Mouse (Mus musculus) hindbrain, embryonic 11.5 days (tissue): Measurements from ENCODE around the gene Zfp658. TPM values are rescaled to one million over a fixed set of nuclear protein-coding genes. Genes with fewer than 3 reads are reported as not detected.

Experiments
- ATAC-seq: fragments of 200-750 bp; cut with Nextera tagmentation; 2 replicates; pipeline ENCODE4 v1.8.0; 2017; ENCODE audit warnings: mild to moderate bottlenecking, moderate TSS enrichment, moderate library complexity; ENCODE audit not compliant: low FRiP score
- DNase-seq: peaks from one replicate; pipeline ENCODE4 v3.0.0-alpha.2; 2015; ENCODE audit warnings: low spot score
- H3K27ac ChIP-seq: fragments of 300-500 bp; sonication (generic); 2 replicates; pipeline ENCODE4 v1.5.1; 2014; ENCODE audit warnings: mild to moderate bottlenecking, low read depth, low read length
- H3K27me3 ChIP-seq: fragments of 300-500 bp; sonication (generic); 2 replicates; pipeline ENCODE4 v1.6.1; 2014; ENCODE audit warnings: mild to moderate bottlenecking, low read length, moderate library complexity, mixed read lengths; ENCODE audit not compliant: control insufficient read depth, insufficient read depth
- H3K36me3 ChIP-seq: fragments of 300-500 bp; sonication (generic); 2 replicates; pipeline ENCODE4 v1.6.1; 2014; ENCODE audit warnings: mild to moderate bottlenecking, low read length, moderate library complexity, mixed read lengths; ENCODE audit not compliant: control insufficient read depth, insufficient read depth
- H3K4me1 ChIP-seq: fragments of 300-500 bp; sonication (generic); replicated peaks from 2 replicates; pipeline ENCODE4 v1.6.1; 2014; ENCODE audit warnings: low read length, mixed read lengths; ENCODE audit not compliant: control insufficient read depth, insufficient read depth
- H3K4me2 ChIP-seq: fragments of 300-500 bp; sonication (generic); replicated peaks from 2 replicates; pipeline ENCODE4 v1.6.1; 2014; ENCODE audit warnings: mild to moderate bottlenecking, low read depth, low read length
- H3K4me3 ChIP-seq: fragments of 300-500 bp; sonication (generic); 2 replicates; pipeline ENCODE4 v1.5.1; 2014; ENCODE audit warnings: low read depth, low read length
- H3K9ac ChIP-seq: fragments of 300-500 bp; sonication (generic); 2 replicates; pipeline ENCODE4 v1.6.1; 2014; ENCODE audit warnings: low read depth, low read length
- H3K9me3 ChIP-seq: fragments of 300-500 bp; sonication (generic); 2 replicates; pipeline ENCODE4 v1.6.1; 2016; ENCODE audit warnings: low read length; ENCODE audit not compliant: control insufficient read depth
- WGBS: fragments of 180-500 bp; shearing (Covaris S2); extraction: QIAGEN DNeasy Blood & Tissue Kit; methylation state at CpG from one replicate; pipeline ENCODE4 v1.1.7; 2014; 5-methylcytosine and 5-hydroxymethylcytosine counted together
- polyA plus RNA-seq: library from polyadenylated mRNA; unstranded; fragments of >200 nt; fragmentation: Nextera tagmentation; extraction: Ambion mirVana; gene quantifications from 2 replicates; pipeline ENCODE4 v1.2.1, GENCODE M21; 2014

Gene Zfp658
- polyA plus RNA-seq, 1 experiment from 2014 or later, result 7.7 TPM

DNA sequence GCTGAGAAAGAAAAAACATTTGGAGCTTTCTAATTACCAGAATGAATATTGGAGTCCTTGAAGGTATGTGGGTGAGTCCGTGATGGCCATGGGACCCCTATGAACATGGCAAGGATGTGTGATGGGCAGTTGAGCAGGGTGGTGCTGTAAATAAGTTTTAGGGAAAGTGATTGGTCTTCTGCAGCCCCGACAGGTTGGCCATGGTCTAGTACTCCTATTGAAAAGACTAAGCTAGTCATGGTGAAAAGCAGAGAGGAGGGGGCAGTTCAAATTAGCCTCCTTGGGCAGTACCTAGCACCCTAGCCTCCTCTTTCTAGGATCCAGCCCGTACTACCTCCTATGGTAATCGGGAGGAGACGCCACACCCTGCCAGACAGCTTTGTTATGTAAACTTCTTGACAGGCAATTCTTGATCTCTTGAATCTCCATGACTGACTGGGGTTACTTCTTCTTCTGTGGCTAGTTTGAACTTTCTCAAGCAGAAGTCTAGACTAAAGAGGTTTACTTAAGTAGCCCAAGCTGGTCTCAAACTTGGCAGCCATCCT lies 45.8 kb downstream of the Zfp658 start:
- 48% methylated on average over 5 of the region's 5 CpGs for whole genome bisulfite sequencing
- H3K4me1 ChIP-seq, result no peaks in the 10 kb centered on the region
- DNase-seq (no peak), ATAC-seq (0 out of 2 replicates have a peak, but pooled peaks have one; percentile 32)
- H3K27me3 ChIP-seq, result no peaks in the 10 kb centered on the region
- no peaks in the 10 kb centered on the region for H3K36me3 ChIP-seq
- no peak overlapping the region for H3K4me2 ChIP-seq
- H3K4me3 ChIP-seq, result peak overlapping the region; percentile 39; the same call in 1 of the 2 replicates
- H3K9me3 ChIP-seq, result no peaks in the 10 kb centered on the region
- no peak overlapping the region for H3K9ac ChIP-seq
- H3K27ac ChIP-seq, result no peak overlapping the region

DNA sequence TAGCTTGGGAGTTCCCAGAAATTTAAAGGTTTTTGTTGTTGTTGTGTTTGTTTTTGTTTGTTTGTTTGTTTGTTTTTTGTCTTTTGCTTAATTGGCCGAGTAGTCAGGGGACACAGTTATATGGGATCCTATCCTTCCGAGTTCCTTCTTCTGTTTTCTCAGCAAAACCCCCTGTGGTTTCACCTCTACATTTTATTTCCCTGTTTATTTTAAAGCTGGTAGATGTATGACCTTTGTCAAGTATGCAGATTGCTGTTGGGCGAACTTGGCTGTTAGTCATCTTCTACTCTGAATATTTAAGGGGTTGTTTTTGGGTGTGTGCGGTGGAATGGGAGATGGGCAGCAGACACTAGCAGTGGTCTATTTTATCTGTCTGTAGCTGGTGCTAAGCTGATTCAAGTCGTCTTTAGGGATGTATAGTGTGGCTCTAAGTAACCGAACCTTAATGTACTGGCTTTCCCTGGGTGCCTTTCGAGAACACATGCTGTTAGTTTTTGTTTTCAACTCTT lies 46.3 kb downstream of the Zfp658 start:
- no peaks in the 10 kb centered on the region for H3K27me3 ChIP-seq
- H3K9ac ChIP-seq, result no peak overlapping the region
- H3K4me2 ChIP-seq, result no peak overlapping the region
- no peak for ATAC-seq
- H3K4me3 ChIP-seq, result no peak overlapping the region
- no peaks in the 10 kb centered on the region for H3K9me3 ChIP-seq
- H3K27ac ChIP-seq, result no peak overlapping the region
- H3K36me3 ChIP-seq, result no peaks in the 10 kb centered on the region
- H3K4me1 ChIP-seq, result no peaks in the 10 kb centered on the region
- DNase-seq, result no peak
- WGBS, result 82% methylated on average over 7 of the region's 7 CpGs

DNA sequence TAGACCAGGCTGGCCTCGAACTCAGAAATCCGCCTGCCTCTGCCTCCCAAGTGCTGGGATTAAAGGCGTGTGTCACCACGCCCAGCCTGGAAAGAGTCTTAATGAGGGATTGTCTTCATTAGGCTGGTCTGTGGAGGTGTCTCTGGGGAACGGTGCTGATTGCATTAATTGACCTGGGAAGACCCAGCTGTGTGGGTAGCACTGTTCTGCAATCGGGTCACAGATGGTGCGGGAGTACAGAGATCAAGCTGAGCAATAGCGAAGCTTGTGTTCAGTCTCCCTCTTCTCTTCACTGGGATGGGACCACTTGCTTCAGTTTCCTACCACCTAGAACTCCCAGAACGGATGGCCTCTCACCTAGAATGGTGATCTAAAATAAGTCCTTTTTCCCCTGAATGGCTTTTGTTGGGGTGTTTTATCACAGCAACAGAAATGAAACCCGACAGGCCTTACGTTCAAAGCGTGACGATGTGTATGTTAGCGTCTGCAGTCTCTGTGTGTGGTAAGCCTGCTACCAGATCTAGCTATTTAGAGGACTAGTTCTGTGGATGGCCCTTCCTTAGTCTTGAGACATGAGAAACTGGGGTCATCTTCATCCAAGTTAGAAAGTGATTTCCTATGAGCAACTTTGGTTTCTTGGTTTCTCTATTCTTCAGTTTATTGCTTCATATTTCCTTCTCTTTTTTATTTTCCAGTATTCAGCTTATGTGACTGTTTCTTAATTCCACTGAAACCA lies 51.9 kb downstream of the Zfp658 start:
- no peak overlapping the region for H3K27ac ChIP-seq
- H3K36me3 ChIP-seq, result no peaks in the 10 kb centered on the region
- no peaks in the 10 kb centered on the region for H3K4me1 ChIP-seq
- no peaks in the 10 kb centered on the region for H3K27me3 ChIP-seq
- H3K9ac ChIP-seq, result no peak overlapping the region
- no peak overlapping the region for H3K4me3 ChIP-seq
- no peak overlapping the region for H3K4me2 ChIP-seq
- 87% methylated on average over 13 of the region's 14 CpGs for WGBS
- H3K9me3 ChIP-seq, result no peaks in the 10 kb centered on the region
- no peak for ATAC-seq
- no peak for DNase-seq

DNA sequence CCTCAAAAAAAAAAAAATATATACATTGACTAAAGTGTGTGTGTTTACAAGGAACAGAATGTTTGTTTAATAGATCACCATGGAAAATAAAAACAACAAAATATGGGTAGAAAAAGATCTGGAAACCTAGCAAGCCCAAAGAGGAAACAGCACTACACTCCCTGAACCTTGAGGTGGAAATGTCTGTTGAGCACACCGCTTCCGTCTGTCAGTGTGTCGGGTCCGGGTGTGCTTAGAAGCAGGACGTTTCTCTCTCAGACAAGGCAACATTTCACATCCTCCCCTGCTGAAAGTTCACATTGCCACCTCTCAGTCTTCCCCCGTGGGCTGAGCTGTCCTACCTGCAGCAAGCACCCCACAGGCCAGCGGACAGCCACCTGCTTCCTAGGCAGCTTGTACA lies 60.9 kb downstream of the Zfp658 start:
- Histone ChIP-seq H3K9ac (no peak overlapping the region), H3K9me3 (no peaks in the 10 kb centered on the region), H3K4me2 (no peak overlapping the region), H3K27me3 (no peaks in the 10 kb centered on the region), H3K36me3 (no peaks in the 10 kb centered on the region), H3K4me3 (no peak overlapping the region), H3K4me1 (no peaks in the 10 kb centered on the region), H3K27ac (no peak overlapping the region)
- DNase-seq (no peak), ATAC-seq (no peak)
- 84% methylated on average over 7 of the region's 7 CpGs for WGBS

DNA sequence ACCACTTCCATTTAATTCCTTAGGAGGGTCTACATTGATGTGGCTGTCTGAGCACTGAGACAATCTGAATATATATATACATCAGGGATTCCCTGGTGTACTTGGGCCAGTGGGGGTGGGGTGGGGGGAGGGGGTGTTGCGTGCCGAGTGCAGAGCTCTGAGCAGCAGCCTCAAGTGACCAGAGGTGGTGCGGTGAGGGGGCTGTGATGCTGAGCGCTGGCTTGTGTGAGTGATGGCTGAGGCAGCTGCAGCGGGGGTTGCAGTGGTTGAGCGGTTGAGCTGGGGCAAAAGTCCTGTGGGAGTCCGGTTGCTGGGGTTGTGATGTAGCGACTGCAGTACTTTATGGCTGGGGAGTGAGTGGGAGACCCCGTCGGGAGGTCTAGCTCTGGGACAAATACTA lies 61.8 kb downstream of the Zfp658 start:
- H3K9ac ChIP-seq, result no peak overlapping the region
- no peaks in the 10 kb centered on the region for H3K9me3 ChIP-seq
- no peaks in the 10 kb centered on the region for H3K27me3 ChIP-seq
- no peaks in the 10 kb centered on the region for H3K36me3 ChIP-seq
- H3K4me3 ChIP-seq, result no peak overlapping the region
- H3K4me1 ChIP-seq, result no peaks in the 10 kb centered on the region
- no peak overlapping the region for H3K4me2 ChIP-seq
- peak; percentile 13 for DNase-seq
- no peak overlapping the region for H3K27ac ChIP-seq
- peak; percentile 63 for ATAC-seq
- WGBS, result 17% methylated on average over 10 of the region's 10 CpGs

Other genes starting within 250 kb of the Zfp658 start
- gene Zfp715, start 249.0 kb upstream of the Zfp658 start, polyA plus RNA-seq, result 13.4 and 19.2 TPM in 2 replicates
- 0.36 TPM in 1 of 2 replicates, not detected in the other for gene Siglecf, start 210.9 kb upstream of the Zfp658 start, polyA plus RNA-seq
- gene Siglecg, start 154.1 kb upstream of the Zfp658 start, polyA plus RNA-seq, result not detected in 2 replicates
- gene Lim2, start 134.6 kb upstream of the Zfp658 start, polyA plus RNA-seq, result not detected in 2 replicates
- 0.29 TPM in 1 of 2 replicates, not detected in the other for gene Nkg7, start 125.2 kb upstream of the Zfp658 start, polyA plus RNA-seq
- gene Cldnd2, start 121.5 kb upstream of the Zfp658 start, polyA plus RNA-seq, result not detected in 2 replicates
- 192 and 206 TPM in 2 replicates for gene Etfb, start 118.2 kb upstream of the Zfp658 start, polyA plus RNA-seq
- 0.31 TPM in 1 of 2 replicates, not detected in the other for gene Gm45233, start 118.1 kb upstream of the Zfp658 start, polyA plus RNA-seq
- gene Vsig10l, start 99.1 kb upstream of the Zfp658 start, polyA plus RNA-seq, result 2.6 and 2.8 TPM in 2 replicates
- gene Iglon5, start 72.2 kb upstream of the Zfp658 start, polyA plus RNA-seq, result 2.7 and 2.9 TPM in 2 replicates
- gene 4931406B18Rik, start 56.3 kb upstream of the Zfp658 start, polyA plus RNA-seq, result not detected in 2 replicates
- 1.2 and 1.8 TPM in 2 replicates for gene Cd33, start 17.8 kb upstream of the Zfp658 start, polyA plus RNA-seq
- 17.1 and 18.5 TPM in 2 replicates for gene Zfp719, start 17.4 kb downstream of the Zfp658 start, polyA plus RNA-seq
- 0.43 and 1.3 TPM in 2 replicates for gene Zfp819, start 44.9 kb downstream of the Zfp658 start, polyA plus RNA-seq
- gene Ceacam18, start 72.5 kb downstream of the Zfp658 start, polyA plus RNA-seq, result not detected in 2 replicates
- 0.42 and 0.46 TPM in 2 replicates for gene Siglece, start 97.9 kb downstream of the Zfp658 start, polyA plus RNA-seq
- 9.0 and 9.7 TPM in 2 replicates for gene Ctu1, start 109.8 kb downstream of the Zfp658 start, polyA plus RNA-seq
- gene Klk14, start 128.2 kb downstream of the Zfp658 start, polyA plus RNA-seq, result not detected in 2 replicates
- 0.13 TPM in 1 of 2 replicates, not detected in the other for gene Klk13, start 150.3 kb downstream of the Zfp658 start, polyA plus RNA-seq
- not detected in 2 replicates for gene Klk12, start 206.6 kb downstream of the Zfp658 start, polyA plus RNA-seq
- gene Klk11, start 212.3 kb downstream of the Zfp658 start, polyA plus RNA-seq, result 0.14 TPM in 1 of 2 replicates, not detected in the other
- gene Klk10, start 218.8 kb downstream of the Zfp658 start, polyA plus RNA-seq, result 0.32 and 0.53 TPM in 2 replicates
- 0.23 TPM in 1 of 2 replicates, not detected in the other for gene Klk9, start 229.6 kb downstream of the Zfp658 start, polyA plus RNA-seq
- gene Klk8, start 235.3 kb downstream of the Zfp658 start, polyA plus RNA-seq, result 10.9 and 11.0 TPM in 2 replicates
- 0.11 TPM in 1 of 2 replicates, not detected in the other for gene Klk7, start 249.0 kb downstream of the Zfp658 start, polyA plus RNA-seq